Mouse (Mus musculus) liver, adult 2 months (tissue): ENCODE measurements around the gene Pde4a. TPM values are rescaled to one million over a fixed set of nuclear protein-coding genes. Genes with fewer than 3 reads are reported as not detected.

Experiments used
- DNase-seq: peaks from one replicate; pipeline ENCODE4 v3.0.0-alpha.2; 2011; ENCODE audit warnings: low read depth, low spot score; ENCODE audit errors: extremely low read depth
- H3K27ac ChIP-seq: fragments of 200-500 bp; replicated peaks from 2 replicates; pipeline ENCODE4 v1.5.1; 2012; ENCODE audit warnings: low read depth, mild to moderate bottlenecking, control low read depth, inconsistent platforms, low read length; ENCODE audit not compliant: insufficient read depth
- H3K27me3 ChIP-seq: fragments of 200-500 bp; 2 replicates; pipeline ENCODE4 v1.6.1; 2012; ENCODE audit warnings: mild to moderate bottlenecking, moderate library complexity, low read length, inconsistent platforms; ENCODE audit not compliant: control insufficient read depth, insufficient read depth
- H3K36me3 ChIP-seq: fragments of 200-500 bp; 2 replicates; pipeline ENCODE4 v1.6.1; 2012; ENCODE audit warnings: low read length, inconsistent platforms; ENCODE audit not compliant: control insufficient read depth, insufficient read depth
- H3K4me1 ChIP-seq: fragments of 200-500 bp; 2 replicates; pipeline ENCODE4 v1.6.1; 2011; ENCODE audit warnings: low read length; ENCODE audit not compliant: control insufficient read depth, insufficient read depth
- H3K4me3 ChIP-seq: fragments of 200-500 bp; 2 replicates; pipeline ENCODE4 v1.5.1; 2011; ENCODE audit warnings: low read depth, mild to moderate bottlenecking, control low read depth, low read length, moderate library complexity; ENCODE audit not compliant: insufficient read depth
- H3K79me2 ChIP-seq: fragments of 200-500 bp; 2 replicates; pipeline ENCODE4 v1.6.1; 2012; ENCODE audit warnings: inconsistent platforms, mild to moderate bottlenecking, low read length, moderate library complexity; ENCODE audit not compliant: control insufficient read depth, insufficient read depth
- H3K9ac ChIP-seq: fragments of 200-500 bp; 2 replicates; pipeline ENCODE4 v1.6.1; 2012; ENCODE audit warnings: low read depth, mild to moderate bottlenecking, control low read depth, inconsistent platforms, low read length
- CTCF ChIP-seq: fragments of 200-500 bp; IDR thresholded peaks from 2 replicates; pipeline ENCODE4 v1.5.1; 2011; ENCODE audit warnings: low read depth, low read length, control low read depth
- POLR2A ChIP-seq: fragments of 200-500 bp; IDR thresholded peaks from 2 replicates; pipeline ENCODE4 v1.6.1; 2011; ENCODE audit warnings: low read length, control low read depth; ENCODE audit not compliant: insufficient read depth; ENCODE audit errors: extremely low read depth
- WGBS: fragments of 180-500 bp; shearing (Covaris S2); methylation state at CpG from one replicate; pipeline ENCODE4 v1.1.7; 2018; 5-methylcytosine and 5-hydroxymethylcytosine counted together
- polyA plus RNA-seq: library from polyadenylated mRNA; depleted of rRNA; stranded (reverse); fragments of >200 nt; gene quantifications from 2 replicates; pipeline ENCODE4 v1.2.3, GENCODE M21; 2012
- total RNA-seq: library from RNA; depleted of rRNA; stranded (reverse); fragments of >200 nt; gene quantifications from 2 replicates; pipeline ENCODE4 v1.2.3, GENCODE M21; 2014

Pde4a gene
- total and polyA plus RNA-seq, 2 experiments, result 1.0 to 3.5 TPM

DNA sequence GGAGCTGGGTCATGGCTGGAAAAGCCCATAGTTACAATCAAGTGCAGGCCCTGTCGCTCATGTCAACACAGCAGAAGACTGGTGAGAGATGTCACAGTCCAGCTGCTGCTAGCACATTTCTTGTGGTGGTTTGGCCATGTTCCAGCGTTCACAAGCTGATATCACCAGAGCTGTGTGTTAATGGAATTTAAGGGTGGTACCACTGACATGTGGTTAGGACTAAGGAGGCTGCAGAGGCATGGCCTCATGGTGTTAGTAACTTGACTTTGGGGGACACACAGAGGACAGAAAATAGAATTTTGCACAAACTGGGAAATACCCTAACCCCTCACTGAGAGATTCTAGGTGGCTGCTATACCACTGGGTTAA lies 39.3 kb upstream of the Pde4a start:
- DNase-seq, result no peak
- WGBS, result 74% methylated on average over 2 of the region's 2 CpGs
- Histone ChIP-seq H3K27ac (no peak overlapping the region), H3K4me1 (peaks cover 4% of the 10 kb centered on the region; the same call in 1 of the 2 replicates), H3K36me3 (peaks cover 14% of the 10 kb centered on the region), H3K9ac (no peak overlapping the region), H3K27me3 (no peaks in the 10 kb centered on the region), H3K79me2 (no peaks in the 10 kb centered on the region; the same call in 1 of the 2 replicates), H3K4me3 (no peak overlapping the region)
- no peak for TF ChIP-seq CTCF
- no peak for TF ChIP-seq POLR2A

DNA sequence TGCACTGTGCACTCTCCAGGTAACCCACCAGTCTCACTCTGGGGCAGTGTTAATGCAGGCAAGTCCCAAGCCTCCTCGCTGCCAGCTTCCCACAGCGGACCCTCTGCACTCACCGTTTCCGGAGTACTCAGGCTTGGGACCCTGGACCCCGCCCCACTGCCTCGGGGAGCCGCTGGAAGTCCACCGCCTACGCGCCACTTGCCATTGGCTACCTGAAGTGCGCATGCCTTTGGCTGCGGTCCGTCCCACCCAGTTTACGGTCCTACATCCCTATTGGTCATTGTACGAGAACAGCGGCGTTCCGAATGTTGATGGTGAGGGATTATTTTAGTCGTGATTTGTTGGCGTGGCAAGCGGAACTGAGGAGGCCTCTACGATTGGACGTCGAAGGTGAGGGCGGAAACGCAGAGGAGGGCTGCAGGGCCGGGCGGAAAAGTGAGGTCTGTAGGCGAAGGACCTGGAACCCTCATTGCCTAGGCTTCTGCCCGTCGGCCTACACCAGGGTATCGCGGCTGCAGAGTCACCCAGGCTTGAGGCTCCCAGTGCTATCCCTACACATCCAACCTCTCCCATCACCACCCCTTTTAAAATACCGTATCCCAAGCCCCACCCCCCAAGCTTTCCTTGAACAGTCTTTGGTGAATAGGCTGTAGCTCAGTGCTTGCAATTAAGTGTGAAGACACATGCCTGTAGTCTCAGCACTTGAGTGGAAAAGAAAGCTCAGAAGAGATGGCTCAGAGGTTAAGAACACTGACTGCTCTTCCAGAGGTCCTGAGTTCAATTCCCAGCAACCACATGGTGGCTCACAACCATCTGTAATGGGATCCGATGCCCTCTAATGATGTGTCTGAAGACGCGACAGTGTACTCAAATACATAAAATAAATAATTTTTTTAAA lies 34.2 kb upstream of the Pde4a start, which contains the start of gene Tyk2:
Gene Tyk2 (minus strand): TSS at position 185 of the 898 bp plus-strand sequence.
- DNase-seq, result peak; percentile 98
- 6% methylated on average over 37 of the region's 37 CpGs for WGBS
- H3K9ac ChIP-seq, result peak within 1 kb of the TSS; percentile 72
- peak within 1 kb of the TSS; percentile 20; the same call in 1 of the 2 replicates for H3K27ac ChIP-seq
- H3K4me1 ChIP-seq, result peaks cover 4% of the 10 kb centered on the region; the same call in 1 of the 2 replicates
- no peaks in the 10 kb centered on the region; the same call in 1 of the 2 replicates for H3K36me3 ChIP-seq
- no peaks in the 10 kb centered on the region for H3K27me3 ChIP-seq
- peak within 1 kb of the TSS; percentile 76 for H3K4me3 ChIP-seq
- TF ChIP-seq POLR2A, result peak; percentile 60; the same call in 1 of the 2 replicates
- TF ChIP-seq CTCF, result no peak
- H3K79me2 ChIP-seq, result no peaks in the 10 kb centered on the region; the same call in 1 of the 2 replicates

DNA sequence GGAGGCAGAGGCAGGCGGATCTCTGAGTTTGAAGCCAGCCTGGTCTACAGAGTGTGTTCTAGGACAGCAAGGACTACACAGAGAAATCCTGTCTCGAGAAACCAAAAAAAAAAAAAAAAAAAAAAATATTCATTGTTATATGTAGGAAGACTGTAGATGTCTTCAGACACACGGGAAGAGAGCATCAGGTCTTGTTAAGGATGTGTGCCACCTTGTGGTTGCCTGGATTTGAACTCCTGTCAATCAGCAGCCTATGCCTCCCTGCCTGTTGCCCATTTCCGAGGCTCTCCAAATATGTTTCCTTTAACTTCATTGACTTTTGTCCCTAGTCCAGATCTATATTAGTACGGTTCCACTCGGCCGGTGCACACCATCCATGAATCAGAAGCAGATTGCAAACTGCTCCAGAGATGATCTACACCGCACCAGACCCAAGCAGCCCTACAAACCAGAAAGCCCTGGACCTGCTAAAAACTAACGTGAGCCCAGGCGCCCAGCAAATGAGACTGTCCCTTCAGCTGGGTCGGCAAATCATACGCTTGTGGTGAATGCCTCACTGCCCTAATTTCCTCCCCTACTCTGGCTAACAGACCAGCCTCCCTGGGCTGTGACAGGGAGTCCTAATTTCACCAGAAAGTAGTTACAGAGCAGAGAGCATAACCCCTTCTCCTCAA lies 33.3 kb upstream of the Pde4a start:
- H3K4me1 ChIP-seq, result peaks cover 4% of the 10 kb centered on the region; the same call in 1 of the 2 replicates
- H3K27me3 ChIP-seq, result no peaks in the 10 kb centered on the region
- H3K27ac ChIP-seq, result no peak overlapping the region
- no peaks in the 10 kb centered on the region; the same call in 1 of the 2 replicates for H3K79me2 ChIP-seq
- H3K9ac ChIP-seq, result no peak overlapping the region
- H3K36me3 ChIP-seq, result no peaks in the 10 kb centered on the region; the same call in 1 of the 2 replicates
- H3K4me3 ChIP-seq, result no peak overlapping the region
- TF ChIP-seq CTCF (peak; percentile 31; the same call in 1 of the 2 replicates), POLR2A (no peak)
- peak; percentile 52 for DNase-seq
- WGBS, result 69% methylated on average over 12 of the region's 12 CpGs

DNA sequence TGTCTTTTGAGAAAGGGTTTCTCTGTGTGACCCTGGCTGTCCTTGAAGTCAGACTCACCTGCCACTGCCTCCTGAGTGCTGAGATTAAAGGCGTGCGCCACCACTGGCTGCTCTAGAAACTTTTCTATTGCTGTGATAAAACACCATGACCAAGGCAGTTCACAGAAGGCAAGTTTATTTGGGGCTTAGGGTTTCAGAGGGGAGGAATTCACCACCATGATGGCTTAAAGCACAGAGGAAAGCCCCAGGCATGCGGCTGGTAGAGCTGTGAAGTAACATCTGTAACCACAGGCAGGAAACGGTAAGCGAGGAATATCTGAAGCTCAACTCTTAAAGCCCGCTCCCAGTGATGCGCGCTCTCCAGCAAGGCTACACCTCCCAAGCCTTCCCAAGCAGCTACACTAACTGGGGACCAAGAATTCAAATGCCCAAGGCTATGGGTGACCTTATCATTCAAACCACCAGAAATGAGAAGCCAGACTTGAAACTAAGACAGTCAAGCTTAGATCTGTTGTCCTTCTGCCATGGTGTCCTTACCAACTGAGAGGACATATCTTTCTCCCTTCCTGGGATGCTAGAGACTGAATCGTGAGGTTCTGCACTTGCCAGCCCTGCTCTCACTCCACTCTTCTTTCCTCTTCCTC lies 32.3 kb upstream of the Pde4a start:
- DNase-seq, result no peak
- WGBS, result 79% methylated on average over 9 of the region's 9 CpGs
- H3K4me1 ChIP-seq, result peaks cover 4% of the 10 kb centered on the region; the same call in 1 of the 2 replicates
- H3K27me3 ChIP-seq, result no peaks in the 10 kb centered on the region
- H3K9ac ChIP-seq, result no peak overlapping the region
- H3K79me2 ChIP-seq, result no peaks in the 10 kb centered on the region; the same call in 1 of the 2 replicates
- no peaks in the 10 kb centered on the region for H3K36me3 ChIP-seq
- H3K27ac ChIP-seq, result no peak overlapping the region
- TF ChIP-seq POLR2A, result no peak
- TF ChIP-seq CTCF, result no peak
- H3K4me3 ChIP-seq, result no peak overlapping the region

DNA sequence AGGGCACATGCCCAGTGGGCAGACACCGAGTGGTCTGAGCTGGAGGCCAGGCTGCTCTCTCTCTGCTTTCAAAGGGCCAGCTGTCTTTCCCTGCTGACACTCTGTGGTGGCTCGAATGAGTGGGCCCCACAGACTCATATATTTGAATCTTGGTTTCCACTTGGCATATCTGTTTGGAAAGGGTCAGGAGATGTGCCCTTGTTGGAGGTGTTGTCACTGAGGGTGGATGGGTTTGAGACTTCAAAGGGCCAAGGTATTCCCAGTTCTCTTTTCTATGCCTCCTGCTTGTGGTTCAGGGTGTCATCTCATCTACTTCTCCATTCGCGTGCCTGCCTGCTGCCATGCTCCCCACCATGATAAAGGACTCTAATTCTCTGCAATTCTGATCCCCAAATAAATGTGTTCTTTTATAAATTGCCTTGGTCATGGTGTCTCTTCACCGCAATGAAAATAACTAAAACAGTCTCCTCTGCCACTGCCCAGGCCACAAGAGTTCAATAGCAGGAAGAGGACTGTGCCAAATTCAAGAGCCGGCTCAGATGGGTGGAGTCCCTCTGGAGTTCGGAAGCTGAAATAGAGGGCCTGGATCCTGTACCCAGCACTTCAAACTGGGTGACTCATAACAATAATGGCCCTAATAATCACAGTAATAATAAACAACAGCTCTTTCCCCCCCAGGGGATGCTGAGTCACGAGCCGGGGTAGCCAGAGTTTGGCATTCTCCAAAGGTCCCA lies 30.8 kb upstream of the Pde4a start:
- Histone ChIP-seq H3K4me3 (no peak overlapping the region), H3K9ac (no peak overlapping the region), H3K4me1 (peaks cover 4% of the 10 kb centered on the region; the same call in 1 of the 2 replicates), H3K79me2 (no peaks in the 10 kb centered on the region; the same call in 1 of the 2 replicates), H3K27me3 (no peaks in the 10 kb centered on the region), H3K36me3 (peaks cover 2% of the 10 kb centered on the region; the same call in 1 of the 2 replicates), H3K27ac (no peak overlapping the region)
- DNase-seq, result peak; percentile 14
- WGBS, result 56% methylated on average over 9 of the region's 9 CpGs
- TF ChIP-seq POLR2A (no peak), CTCF (no peak)
